Mouse (Mus musculus) thymus, postnatal 25 days (tissue): ENCODE results near the gene Fam228a.
"Not testable (repeated sequence)": the region's sequence is repeated elsewhere in the genome, so short reads cannot be mapped to it uniquely, and the experiment has no call there.

Experiments used
- DNase-seq: peaks from one replicate; pipeline ENCODE4 v3.0.0; 2022

Fam228a gene

GRCm38 (mm10) chr12:4715606-4716005 is 22.6 kb downstream of the Fam228a start:
- no peak for DNase-seq

- no peak for DNase-seq
Measured at GRCm38 (mm10) chr12:4713361-4713760, 24.9 kb downstream of the Fam228a start.

GRCm38 (mm10) chr12:4709926-4710325 is 28.3 kb downstream of the Fam228a start:
- DNase-seq = no peak

GRCm38 (mm10) chr12:4708881-4709604 is 29.2 kb downstream of the Fam228a start:
- DNase-seq = no peak

- no peak for DNase-seq
Measured at GRCm38 (mm10) chr12:4708296-4708695, 29.9 kb downstream of the Fam228a start.

- DNase-seq = peak; percentile 27
Measured at GRCm38 (mm10) chr12:4707488-4708017, 30.7 kb downstream of the Fam228a start.

- no peak for DNase-seq
Measured at GRCm38 (mm10) chr12:4706901-4707300, 31.3 kb downstream of the Fam228a start.

GRCm38 (mm10) chr12:4706175-4706574 is 32.1 kb downstream of the Fam228a start:
- no peak for DNase-seq

GRCm38 (mm10) chr12:4705626-4706025 is 32.6 kb downstream of the Fam228a start:
- DNase-seq = not testable (repeated sequence)

GRCm38 (mm10) chr12:4694534-4694933 is 43.7 kb downstream of the Fam228a start:
- no peak for DNase-seq

GRCm38 (mm10) chr12:4691193-4691592 is 47.0 kb downstream of the Fam228a start:
- DNase-seq = no peak

- DNase-seq = no peak
Measured at GRCm38 (mm10) chr12:4689341-4689740, 48.9 kb downstream of the Fam228a start.

GRCm38 (mm10) chr12:4688386-4688785 is 49.8 kb downstream of the Fam228a start:
- no peak for DNase-seq

GRCm38 (mm10) chr12:4685441-4685840 is 52.8 kb downstream of the Fam228a start:
- DNase-seq = no peak

- no peak for DNase-seq
Measured at GRCm38 (mm10) chr12:4679971-4680370, 58.3 kb downstream of the Fam228a start.

GRCm38 (mm10) chr12:4676336-4676735 is 61.9 kb downstream of the Fam228a start:
- DNase-seq = no peak

- no peak for DNase-seq
Measured at GRCm38 (mm10) chr12:4665675-4666037, 72.6 kb downstream of the Fam228a start.

- peak; percentile 8 for DNase-seq
Measured at GRCm38 (mm10) chr12:4664929-4665674, 73.1 kb downstream of the Fam228a start.
